Mouse (Mus musculus): ENCODE results near the gene Ces1a.

DNA sequence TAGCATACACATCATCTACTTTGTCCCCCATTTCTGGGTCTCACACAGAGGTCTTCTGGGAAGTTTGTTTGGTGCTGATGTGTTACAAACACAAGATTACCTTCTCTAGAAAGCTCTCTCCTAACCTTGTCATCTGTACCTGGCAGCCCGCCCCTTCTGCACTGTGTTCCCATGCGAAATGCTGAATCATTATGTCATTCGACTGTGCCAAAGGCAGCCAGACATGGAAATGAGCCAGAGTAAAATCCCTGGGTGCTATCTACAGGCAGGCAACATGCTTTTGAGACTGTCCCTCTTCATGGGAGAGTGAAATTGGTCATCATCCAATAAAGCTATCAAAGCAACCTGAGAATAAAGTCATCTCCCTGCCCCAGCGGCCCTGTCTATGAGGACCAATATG, 27.3 kb upstream of the Ces1a start:
- TF ChIP-seq CTCF (IDR thresholded peaks at IDR 0.05; ENCODE audit: low read depth) (no peak), EP300 (IDR thresholded peaks at IDR 0.05; ENCODE audit: low read depth) (no peak)

Measured in liver, postnatal 0 days (tissue).